Mouse (Mus musculus) midbrain, embryonic 11.5 days (tissue): Measurements from ENCODE around the gene Osbp. TPM values are rescaled to one million over a fixed set of nuclear protein-coding genes. Genes with fewer than 3 reads are reported as not detected.

Experiments
- ATAC-seq: fragments of 200-750 bp; cut with Nextera tagmentation; 2 replicates; pipeline ENCODE4 v1.8.0; 2017; ENCODE audit warnings: moderate TSS enrichment, moderate library complexity; ENCODE audit not compliant: low FRiP score
- DNase-seq: peaks from one replicate; pipeline ENCODE4 v3.0.0; 2015; ENCODE audit warnings: low spot score; ENCODE audit errors: missing footprints
- H3K27ac ChIP-seq: fragments of 300-500 bp; sonication (generic); 2 replicates; pipeline ENCODE4 v1.5.1; 2014; ENCODE audit warnings: low read depth, low read length
- H3K27me3 ChIP-seq: fragments of 300-500 bp; sonication (generic); 2 replicates; pipeline ENCODE4 v1.6.1; 2014; ENCODE audit warnings: mild to moderate bottlenecking, low read length, moderate library complexity, mixed read lengths; ENCODE audit not compliant: control insufficient read depth, insufficient read depth
- H3K36me3 ChIP-seq: fragments of 300-500 bp; sonication (generic); 2 replicates; pipeline ENCODE4 v1.6.1; 2014; ENCODE audit warnings: mild to moderate bottlenecking, low read length, moderate library complexity, mixed read lengths; ENCODE audit not compliant: control insufficient read depth, insufficient read depth
- H3K4me1 ChIP-seq: fragments of 300-500 bp; sonication (generic); 2 replicates; pipeline ENCODE4 v1.6.1; 2014; ENCODE audit warnings: low read length; ENCODE audit not compliant: control insufficient read depth, insufficient read depth
- H3K4me2 ChIP-seq: fragments of 300-500 bp; sonication (generic); 2 replicates; pipeline ENCODE4 v1.6.1; 2014; ENCODE audit warnings: mild to moderate bottlenecking, moderate library complexity
- H3K4me3 ChIP-seq: fragments of 300-500 bp; sonication (generic); 2 replicates; pipeline ENCODE4 v1.5.1; 2014; ENCODE audit warnings: low read depth, low read length
- H3K9ac ChIP-seq: fragments of 300-500 bp; sonication (generic); 2 replicates; pipeline ENCODE4 v1.6.1; 2014; ENCODE audit warnings: low read length
- H3K9me3 ChIP-seq: fragments of 300-500 bp; sonication (generic); 2 replicates; pipeline ENCODE4 v1.6.1; 2016; ENCODE audit warnings: low read length; ENCODE audit not compliant: control insufficient read depth
- WGBS: fragments of 180-500 bp; shearing (Covaris S2); extraction: QIAGEN DNeasy Blood & Tissue Kit; methylation state at CpG from one replicate; pipeline ENCODE4 v1.1.7; 2014; 5-methylcytosine and 5-hydroxymethylcytosine counted together
- polyA plus RNA-seq: library from polyadenylated mRNA; unstranded; fragments of >200 nt; fragmentation: Nextera tagmentation; extraction: Ambion mirVana; gene quantifications from 2 replicates; pipeline ENCODE4 v1.2.1, GENCODE M21; 2014

Osbp gene
- polyA plus RNA-seq, 1 experiment from 2014 or later = 6.0 TPM

GRCm38 (mm10) chr19:12015708-12016107, 50.0 kb downstream of the Osbp start:
- ATAC-seq = no peak
- no peak for DNase-seq
- Histone ChIP-seq H3K4me1 (peaks cover 6% of the 10 kb centered on the region), H3K4me3 (no peak overlapping the region), H3K27ac (no peak overlapping the region), H3K27me3 (no peaks in the 10 kb centered on the region), H3K36me3 (no peaks in the 10 kb centered on the region), H3K9me3 (no peaks in the 10 kb centered on the region), H3K9ac (no peak overlapping the region), H3K4me2 (no peak overlapping the region)
- WGBS = 70% methylated on average over 8 of the region's 8 CpGs

DNA sequence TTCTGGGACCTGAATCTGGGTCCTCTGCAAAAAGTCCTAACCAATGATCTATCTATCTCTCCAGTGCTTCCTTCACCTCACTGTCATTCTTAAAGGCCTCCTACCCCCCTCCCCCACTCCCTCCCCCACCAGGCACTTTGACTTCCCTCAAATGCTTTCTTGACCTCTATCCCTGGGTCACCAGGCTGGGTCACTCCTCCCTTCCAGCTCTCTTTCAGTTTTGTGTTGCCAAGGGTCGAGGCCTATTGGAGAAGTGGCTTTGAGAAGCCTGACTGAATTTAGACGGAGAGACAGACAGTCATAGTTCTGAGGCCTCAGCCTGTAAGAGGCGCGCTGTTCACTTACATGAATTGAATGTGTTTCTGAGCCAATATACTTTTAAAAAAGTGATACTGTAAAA, 50.5 kb downstream of the Osbp start:
- Histone ChIP-seq H3K4me1 (peaks cover 6% of the 10 kb centered on the region), H3K27me3 (no peaks in the 10 kb centered on the region)

DNA sequence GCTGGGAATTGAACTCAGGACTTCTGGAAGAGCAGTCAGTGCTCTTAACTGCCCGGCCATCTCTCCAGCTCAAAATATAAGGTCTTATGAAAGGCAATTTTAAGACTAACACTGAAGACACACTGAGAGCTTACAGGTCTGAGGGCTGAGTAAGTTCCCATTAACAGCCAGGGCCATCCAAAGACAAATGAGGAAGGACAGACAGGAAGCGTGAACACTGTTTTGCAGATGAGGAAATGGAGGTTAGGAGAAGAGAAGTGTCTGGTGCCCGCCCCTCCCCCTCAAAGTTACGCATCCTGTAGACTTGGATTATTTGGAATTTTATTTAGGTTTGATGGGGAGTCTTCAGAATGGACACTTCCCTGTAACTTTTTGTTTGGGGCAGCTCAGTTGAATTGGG, 58.4 kb downstream of the Osbp start:
- Histone ChIP-seq H3K36me3 (no peaks in the 10 kb centered on the region), H3K9ac (no peak overlapping the region), H3K4me3 (no peak overlapping the region), H3K4me2 (no peak overlapping the region), H3K4me1 (peaks cover 1% of the 10 kb centered on the region; the same call in 1 of the 2 replicates), H3K27me3 (no peaks in the 10 kb centered on the region), H3K27ac (no peak overlapping the region), H3K9me3 (no peaks in the 10 kb centered on the region)
- DNase-seq (no peak), ATAC-seq (no peak)
- 82% methylated on average over 4 of the region's 4 CpGs for WGBS

More for the DNA sequence above, 50.5 kb downstream of the Osbp start:
- Histone ChIP-seq H3K9ac (no peak overlapping the region), H3K9me3 (no peaks in the 10 kb centered on the region), H3K4me2 (no peak overlapping the region), H3K36me3 (no peaks in the 10 kb centered on the region), H3K27ac (no peak overlapping the region), H3K4me3 (no peak overlapping the region)
- 74% methylated on average over 4 of the region's 4 CpGs for WGBS
- DNase-seq (no peak), ATAC-seq (no peak)

GRCm38 (mm10) chr19:12025333-12025732, 59.6 kb downstream of the Osbp start:
- H3K9me3 ChIP-seq = no peaks in the 10 kb centered on the region
- no peak overlapping the region for H3K9ac ChIP-seq
- no peaks in the 10 kb centered on the region for H3K4me1 ChIP-seq
- DNase-seq (no peak), ATAC-seq (no peak)
- no peak overlapping the region for H3K4me2 ChIP-seq
- H3K36me3 ChIP-seq = no peaks in the 10 kb centered on the region
- 89% methylated on average over 3 of the region's 3 CpGs for WGBS
- H3K4me3 ChIP-seq = no peak overlapping the region
- H3K27me3 ChIP-seq = no peaks in the 10 kb centered on the region
- H3K27ac ChIP-seq = no peak overlapping the region

DNA sequence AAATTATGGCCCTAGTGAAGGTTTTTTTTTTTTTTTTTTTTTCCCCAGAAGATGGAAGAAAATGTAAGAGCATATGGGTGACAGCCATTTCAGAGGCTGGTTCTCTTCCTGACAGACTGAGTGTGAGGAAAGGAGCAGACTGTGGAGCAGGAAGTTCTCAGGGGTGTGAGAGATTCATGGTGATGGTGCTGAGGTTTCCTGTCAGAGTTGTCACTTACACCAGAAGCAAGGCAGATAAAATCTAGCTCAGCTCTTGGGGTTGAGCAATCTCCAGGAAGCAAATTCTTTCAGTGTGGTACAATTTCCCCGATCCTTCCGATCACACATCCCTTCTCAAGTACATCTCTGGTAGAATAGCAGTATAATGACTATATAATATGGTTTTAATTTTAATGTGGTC, 60.9 kb downstream of the Osbp start:
- H3K27ac ChIP-seq = no peak overlapping the region
- DNase-seq (no peak), ATAC-seq (no peak)
- H3K9ac ChIP-seq = no peak overlapping the region
- H3K36me3 ChIP-seq = no peaks in the 10 kb centered on the region
- no peaks in the 10 kb centered on the region for H3K9me3 ChIP-seq
- H3K27me3 ChIP-seq = no peaks in the 10 kb centered on the region
- no peak overlapping the region for H3K4me2 ChIP-seq
- no peak overlapping the region for H3K4me3 ChIP-seq
- H3K4me1 ChIP-seq = no peaks in the 10 kb centered on the region
- 87% methylated on average over 2 of the region's 2 CpGs for WGBS

DNA sequence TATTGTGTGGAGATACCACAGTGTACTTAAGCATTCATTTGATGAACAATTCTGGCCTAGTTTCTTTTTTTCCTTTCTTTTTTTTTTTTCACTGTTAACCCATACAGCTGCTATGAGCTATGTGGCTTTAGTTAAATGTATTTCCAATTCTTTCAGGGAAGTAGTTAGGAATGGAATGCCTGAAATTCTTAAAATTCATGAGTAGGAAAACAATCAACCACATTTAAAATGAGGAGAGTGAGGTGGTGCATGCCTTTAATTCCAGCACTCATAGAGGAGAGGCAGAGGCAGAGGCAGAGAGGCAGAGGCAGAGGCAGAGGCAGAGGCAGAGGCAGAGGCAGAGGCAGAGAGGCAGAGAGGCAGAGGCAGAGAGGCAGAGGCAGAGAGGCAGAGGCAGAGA, 72.0 kb downstream of the Osbp start:
- no peaks in the 10 kb centered on the region for H3K27me3 ChIP-seq
- ATAC-seq = no peak
- no peak overlapping the region for H3K4me2 ChIP-seq
- DNase-seq = no peak
- H3K9me3 ChIP-seq = no peaks in the 10 kb centered on the region
- no peaks in the 10 kb centered on the region for H3K4me1 ChIP-seq
- H3K36me3 ChIP-seq = no peaks in the 10 kb centered on the region
- no peak overlapping the region for H3K9ac ChIP-seq
- H3K4me3 ChIP-seq = no peak overlapping the region
- H3K27ac ChIP-seq = no peak overlapping the region

DNA sequence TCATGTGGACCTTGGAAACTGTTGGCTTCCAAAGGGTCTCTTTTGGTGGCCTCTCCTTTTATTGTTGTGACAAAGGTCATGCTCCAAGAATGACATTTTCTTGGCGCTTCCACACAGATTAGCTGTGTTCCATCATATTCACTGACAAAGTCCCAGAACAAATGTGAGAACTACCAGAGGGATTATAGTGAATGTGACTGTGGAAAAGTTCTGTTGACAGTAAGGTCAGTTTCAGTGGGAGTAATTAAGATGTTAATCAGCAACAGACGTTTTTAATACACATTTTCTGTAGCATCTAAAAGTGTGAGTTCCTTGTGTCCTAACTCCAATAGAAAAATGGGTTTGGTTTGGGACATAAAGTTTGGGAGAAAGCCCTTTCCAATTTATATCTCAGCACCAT, 75.5 kb downstream of the Osbp start, which contains the start of gene Olfr1423:
Gene Olfr1423, minus strand, starts transcription at position 101 of the 400 bp plus-strand sequence.
- no peak for DNase-seq
- no peak within 1 kb of the TSS for H3K4me2 ChIP-seq
- no peak within 1 kb of the TSS for H3K4me3 ChIP-seq
- no peaks in the 10 kb centered on the region for H3K36me3 ChIP-seq
- 61% methylated on average over 2 of the region's 2 CpGs for WGBS
- no peak within 1 kb of the TSS for H3K27ac ChIP-seq
- no peaks in the 10 kb centered on the region for H3K9me3 ChIP-seq
- no peak for ATAC-seq
- no peaks in the 10 kb centered on the region for H3K27me3 ChIP-seq
- H3K4me1 ChIP-seq = no peaks in the 10 kb centered on the region
- no peak within 1 kb of the TSS for H3K9ac ChIP-seq

DNA sequence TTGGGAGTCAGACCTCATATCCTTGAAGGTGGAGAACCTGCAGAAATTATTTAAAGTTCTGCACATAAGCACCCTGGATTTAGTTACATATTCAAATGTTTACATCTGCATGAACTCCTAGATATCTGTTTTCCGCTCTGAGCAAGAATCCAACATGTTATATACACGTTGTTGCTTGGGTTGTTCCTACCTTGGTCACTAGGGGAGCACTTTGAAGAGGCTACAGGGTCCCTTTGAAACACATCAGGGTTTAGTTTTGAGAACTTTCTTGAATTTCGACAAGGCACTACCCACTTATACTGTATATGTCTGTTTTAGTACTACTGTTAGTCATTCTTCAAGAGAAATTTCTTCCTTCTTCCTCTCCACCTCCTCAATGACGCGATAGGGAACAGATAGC, 77.4 kb downstream of the Osbp start:
- Histone ChIP-seq H3K4me2 (no peak overlapping the region), H3K27me3 (no peaks in the 10 kb centered on the region), H3K4me3 (no peak overlapping the region), H3K27ac (no peak overlapping the region), H3K9me3 (no peaks in the 10 kb centered on the region), H3K9ac (no peak overlapping the region), H3K36me3 (no peaks in the 10 kb centered on the region), H3K4me1 (no peaks in the 10 kb centered on the region)
- DNase-seq (no peak), ATAC-seq (no peak)
- 91% methylated on average over 5 of the region's 5 CpGs for WGBS
